Mouse (Mus musculus): ENCODE results near the gene Grn. TPM values are rescaled to one million over a fixed set of nuclear protein-coding genes. Genes with fewer than 3 reads are reported as not detected.

Gene Grn
- total and polyA plus RNA-seq, 3 experiments: 63.7 to 453 (median 106) TPM

DNA sequence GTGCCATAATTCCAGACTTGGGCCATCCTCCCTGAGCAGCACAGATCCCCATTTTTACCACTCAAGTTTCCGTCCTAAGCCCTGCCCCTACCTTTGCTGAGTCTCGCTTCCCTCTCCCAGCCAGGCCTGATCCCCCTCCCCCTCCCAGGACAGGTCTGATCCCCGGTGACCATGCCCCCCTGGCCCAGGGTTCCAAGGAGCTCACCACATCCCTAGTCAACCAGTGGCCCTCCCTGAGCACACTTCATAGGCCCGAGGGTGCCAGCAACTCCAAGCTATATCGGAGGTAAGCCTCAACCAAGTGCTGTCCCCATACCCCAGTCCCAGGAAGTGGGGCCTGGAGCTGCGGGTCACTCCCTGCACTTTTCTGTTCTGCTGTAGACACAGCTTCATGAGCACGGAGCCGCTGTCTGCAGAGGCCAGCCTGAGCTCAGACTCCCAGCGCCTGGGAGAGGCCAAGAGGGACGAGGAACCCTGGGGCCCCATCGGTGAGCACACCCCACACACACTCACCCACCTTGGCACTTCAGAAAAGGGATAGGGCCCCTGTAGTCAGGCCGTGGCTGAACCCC lies 29.5 kb upstream of the Grn start:
- H3K9ac ChIP-seq (ENCODE audit: insufficient read depth, low read depth): no peak overlapping the region
- H3K4me3 ChIP-seq (replicated peaks in 1 of 3; ENCODE audit: low read depth in 2 of 3, low read length in 2 of 3, poor library complexity in 1 of 3): no peak overlapping the region
- no peak overlapping the region for H3K4me2 ChIP-seq (ENCODE audit: insufficient read depth, low read depth, poor library complexity, severe bottlenecking)
- H3K27me3 ChIP-seq (replicated peaks): peaks cover 14% of the 10 kb centered on the region
- in situ Hi-C loops (cut with MboI; ENCODE audit: low pct_ligation_motif_present, low pct_unique_long_range_greater_than_20kb, low sequenced_read_pairs): no loop called here
- 0 out of 2 replicates have a peak, but pooled peaks cover under 1% of the 10 kb centered on the region for H3K79me2 ChIP-seq (replicated peaks; ENCODE audit: control insufficient read depth, extremely low read depth, insufficient read depth, poor library complexity, severe bottlenecking)
- DNase-seq (ENCODE audit: extremely low read depth): no peak
- H3K9me3 ChIP-seq (replicated peaks; ENCODE audit: low read length): no peaks in the 10 kb centered on the region
- dilution Hi-C loops (cut with MboI; ENCODE audit: extremely low pct_ligation_motif_present, extremely low pct_unique_long_range_greater_than_20kb, low sequenced_read_pairs): loop anchor here (25.0 kb wide), 1 partner anchor 88 kb away; the partner anchor contains the start of gene Ubtf
- TF ChIP-seq IRF4 (IDR thresholded peaks at IDR 0.05; ENCODE audit: low read depth, low read length): no peak
- no peak for TF ChIP-seq BHLHE40 (IDR thresholded peaks at IDR 0.05; ENCODE audit: low read depth, low read length)
- TF ChIP-seq GABPA (IDR thresholded peaks at IDR 0.05; ENCODE audit: insufficient replicate concordance, low read depth, low read length): no peak
- TF ChIP-seq TCF12 (IDR thresholded peaks at IDR 0.05; ENCODE audit: low read depth, low read length): no peak
- TF ChIP-seq MAZ (IDR thresholded peaks at IDR 0.05; ENCODE audit: low read depth, low read length): no peak
- no peak for TF ChIP-seq MYC (IDR thresholded peaks at IDR 0.05; ENCODE audit: low read depth, low read length)
- no peak for TF ChIP-seq POLR2A (IDR thresholded peaks at IDR 0.05; ENCODE audit: low read depth, low read length)
- TF ChIP-seq MXI1 (IDR thresholded peaks at IDR 0.05; ENCODE audit: low read depth, low read length): no peak
- TF ChIP-seq CHD2 (IDR thresholded peaks at IDR 0.05; ENCODE audit: low read length): 0 out of 2 replicates have a peak, but pooled peaks have one; percentile 24
- H3K36me3 ChIP-seq (replicated peaks in 1 of 2; ENCODE audit: control insufficient read depth in 1 of 2, insufficient read depth in 1 of 2, low read length in 1 of 2): peaks cover 43 to 58% of the 10 kb centered on the region in 2 experiments
- peaks cover 4 to 19% of the 10 kb centered on the region in 2 experiments for H3K4me1 ChIP-seq (ENCODE audit: control insufficient read depth in 1 of 2, insufficient read depth in 2 of 2)
- no peak overlapping the region for H3K27ac ChIP-seq (ENCODE audit: insufficient read depth, low read depth)

DNA sequence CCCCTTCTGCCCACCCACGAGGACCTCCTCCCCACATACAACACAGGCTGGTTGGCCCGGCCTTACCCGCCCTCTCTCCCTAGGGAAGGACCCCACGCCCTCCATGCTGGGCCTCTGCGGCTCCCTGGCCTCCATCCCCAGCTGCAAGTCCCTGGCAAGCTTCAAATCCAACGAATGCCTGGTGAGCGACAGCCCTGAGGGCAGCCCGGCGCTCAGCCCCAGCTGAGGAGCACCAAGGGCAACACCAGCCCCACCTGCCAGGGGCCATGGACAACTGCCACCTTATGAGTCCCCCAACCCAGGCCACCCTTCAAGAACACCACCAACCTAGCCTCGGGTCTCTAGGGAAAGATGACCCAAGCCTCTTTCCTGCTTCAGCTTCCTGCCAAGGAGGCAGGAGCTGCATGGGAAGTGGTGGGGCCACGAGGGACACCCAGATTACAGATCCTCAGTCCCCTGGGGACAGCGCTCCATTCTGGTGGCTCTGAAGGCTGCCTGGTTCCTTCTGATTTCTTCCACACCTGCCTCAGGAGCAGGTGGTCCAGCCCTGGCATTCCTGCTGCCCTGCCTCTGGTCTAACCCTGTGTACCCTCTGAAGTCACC lies 28.1 kb upstream of the Grn start:
- DNase-seq (ENCODE audit: extremely low read depth): no peak
- dilution Hi-C loops (cut with MboI; ENCODE audit: extremely low pct_ligation_motif_present, extremely low pct_unique_long_range_greater_than_20kb, low sequenced_read_pairs): loop anchor here (25.0 kb wide), 1 partner anchor 90 kb away; the partner anchor contains the start of gene Ubtf
- Histone ChIP-seq H3K27me3 (replicated peaks) (peaks cover under 1% of the 10 kb centered on the region), H3K36me3 (replicated peaks in 1 of 2; ENCODE audit: control insufficient read depth in 1 of 2, insufficient read depth in 1 of 2, low read length in 1 of 2) (peaks cover 46 to 64% of the 10 kb centered on the region in 2 experiments), H3K4me1 (ENCODE audit: control insufficient read depth in 1 of 2, insufficient read depth in 2 of 2) (peaks cover 8 to 29% of the 10 kb centered on the region in 2 experiments), H3K9ac (ENCODE audit: insufficient read depth, low read depth) (no peak overlapping the region), H3K79me2 (replicated peaks; ENCODE audit: control insufficient read depth, extremely low read depth, insufficient read depth, poor library complexity, severe bottlenecking) (peaks cover 12% of the 10 kb centered on the region), H3K9me3 (replicated peaks; ENCODE audit: low read length) (no peaks in the 10 kb centered on the region), H3K27ac (ENCODE audit: insufficient read depth, low read depth) (no peak overlapping the region), H3K4me3 (replicated peaks in 1 of 3; ENCODE audit: low read depth in 2 of 3, low read length in 2 of 3, poor library complexity in 1 of 3) (no peak overlapping the region), H3K4me2 (ENCODE audit: insufficient read depth, low read depth, poor library complexity, severe bottlenecking) (no peak overlapping the region)
- in situ Hi-C loops (cut with MboI; ENCODE audit: low pct_ligation_motif_present, low pct_unique_long_range_greater_than_20kb, low sequenced_read_pairs): no loop called here
- TF ChIP-seq CHD2 (IDR thresholded peaks at IDR 0.05; ENCODE audit: low read length) (no peak), ZKSCAN1 (IDR thresholded peaks at IDR 0.05; ENCODE audit: borderline replicate concordance, low read depth, low read length) (no peak), POLR2A (IDR thresholded peaks at IDR 0.05; ENCODE audit: low read depth, low read length) (peak; percentile 26; the same call in 1 of the 2 replicates), JUND (conservative IDR thresholded peaks at IDR 0.05; ENCODE audit: low read depth, low read length) (no peak), NELFE (IDR thresholded peaks at IDR 0.05; ENCODE audit: low read depth, low read length) (no peak), CHD1 (IDR thresholded peaks at IDR 0.05; ENCODE audit: low read depth, low read length) (no peak), MXI1 (IDR thresholded peaks at IDR 0.05; ENCODE audit: low read depth, low read length) (no peak), UBTF (IDR thresholded peaks at IDR 0.05; ENCODE audit: low read depth, low read length) (no peak)

All from CH12.LX (cell line).